Mouse (Mus musculus) embryonic facial prominence, embryonic 11.5 days (tissue): ENCODE data around the gene Abi2. TPM values are rescaled to one million over a fixed set of nuclear protein-coding genes. Genes with fewer than 3 reads are reported as not detected.
"Not testable (repeated sequence)": the region's sequence is repeated elsewhere in the genome, so short reads cannot be mapped to it uniquely, and the experiment has no call there.

Experiments
- ATAC-seq: fragments of 200-750 bp; cut with Nextera tagmentation; replicated peaks from 2 replicates; pipeline ENCODE4 v1.8.0; 2017; ENCODE audit warnings: low read depth; ENCODE audit not compliant: insufficient number of reproducible peaks, low FRiP score, low TSS enrichment
- DNase-seq: peaks from one replicate; pipeline ENCODE4 v3.0.0-alpha.2; 2015; ENCODE audit warnings: low spot score
- H3K27ac ChIP-seq: fragments of 300-500 bp; sonication (generic); replicated peaks from 2 replicates; pipeline ENCODE4 v1.5.1; 2014; ENCODE audit warnings: mild to moderate bottlenecking, low read depth, low read length, control low read depth
- H3K27me3 ChIP-seq: fragments of 300-500 bp; sonication (generic); 2 replicates; pipeline ENCODE4 v1.6.1; 2014; ENCODE audit warnings: mild to moderate bottlenecking, low read length, moderate library complexity, mixed read lengths; ENCODE audit not compliant: control insufficient read depth, insufficient read depth
- H3K36me3 ChIP-seq: fragments of 300-500 bp; sonication (generic); replicated peaks from 2 replicates; pipeline ENCODE4 v1.6.1; 2014; ENCODE audit warnings: low read depth, mild to moderate bottlenecking, low read length, moderate library complexity, mixed read lengths; ENCODE audit not compliant: control insufficient read depth, insufficient read depth
- H3K4me1 ChIP-seq: fragments of 300-500 bp; sonication (generic); 2 replicates; pipeline ENCODE4 v1.6.1; 2014; ENCODE audit warnings: low read length, mixed read lengths; ENCODE audit not compliant: control insufficient read depth, insufficient read depth
- H3K4me2 ChIP-seq: fragments of 300-500 bp; sonication (generic); 2 replicates; pipeline ENCODE4 v1.6.1; 2014; ENCODE audit warnings: low read depth, mild to moderate bottlenecking, control low read depth, low read length, moderate library complexity
- H3K4me3 ChIP-seq: fragments of 300-500 bp; sonication (generic); 2 replicates; pipeline ENCODE4 v1.5.1; 2014; ENCODE audit warnings: low read depth, low read length, control low read depth
- H3K9ac ChIP-seq: fragments of 300-500 bp; sonication (generic); replicated peaks from 2 replicates; pipeline ENCODE4 v1.6.1; 2014; ENCODE audit warnings: mild to moderate bottlenecking, control low read depth, low read length
- H3K9me3 ChIP-seq: fragments of 300-500 bp; sonication (generic); replicated peaks from 2 replicates; pipeline ENCODE4 v1.6.1; 2016; ENCODE audit warnings: mild to moderate bottlenecking, low read length, inconsistent platforms, mixed read lengths; ENCODE audit not compliant: control insufficient read depth
- whole genome bisulfite sequencing: fragments of 180-500 bp; shearing (Covaris S2); extraction: QIAGEN DNeasy Blood & Tissue Kit; methylation state at CpG from one replicate; pipeline ENCODE4 v1.1.7; 2014; 5-methylcytosine and 5-hydroxymethylcytosine counted together
- polyA plus RNA-seq: library from polyadenylated mRNA; unstranded; fragments of >200 nt; fragmentation: Nextera tagmentation; extraction: Ambion mirVana; gene quantifications from 2 replicates; pipeline ENCODE4 v1.2.1, GENCODE M21; 2014

Gene Abi2
- polyA plus RNA-seq, 1 experiment from 2014 or later = 34.9 TPM

DNA sequence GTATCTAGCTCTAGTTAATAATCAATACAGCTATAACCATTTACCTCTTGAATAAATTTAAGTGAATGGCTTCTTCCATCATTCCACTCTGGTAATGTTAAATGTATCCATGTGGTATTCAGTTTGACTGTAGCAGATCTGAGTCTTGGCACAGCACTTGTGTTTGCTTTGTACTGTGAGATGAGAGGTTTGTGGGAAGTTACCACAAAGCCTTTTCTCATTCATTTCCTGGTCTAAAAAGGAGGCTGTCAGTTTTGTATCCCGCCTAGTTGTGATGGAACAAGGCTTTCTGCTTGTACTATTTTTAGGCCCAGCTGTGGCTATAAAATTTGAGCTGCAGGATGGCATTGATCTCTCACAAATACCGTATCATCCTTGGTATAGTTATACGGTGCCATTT, 7.3 kb downstream of the Abi2 start:
- H3K9ac ChIP-seq = no peak overlapping the region
- no peaks in the 10 kb centered on the region for H3K9me3 ChIP-seq
- no peaks in the 10 kb centered on the region for H3K27me3 ChIP-seq
- H3K4me3 ChIP-seq = no peak overlapping the region
- no peaks in the 10 kb centered on the region for H3K4me1 ChIP-seq
- no peak overlapping the region for H3K4me2 ChIP-seq
- WGBS = 87% methylated on average over 3 of the region's 3 CpGs
- no peaks in the 10 kb centered on the region for H3K36me3 ChIP-seq
- ATAC-seq = no peak
- no peak for DNase-seq
- no peak overlapping the region for H3K27ac ChIP-seq

GRCm38 (mm10) chr1:60423882-60424281, 14.5 kb downstream of the Abi2 start:
- Histone ChIP-seq H3K4me2 (no peak overlapping the region), H3K36me3 (no peaks in the 10 kb centered on the region), H3K9ac (no peak overlapping the region), H3K9me3 (no peaks in the 10 kb centered on the region), H3K27me3 (no peaks in the 10 kb centered on the region), H3K4me3 (no peak overlapping the region), H3K27ac (no peak overlapping the region), H3K4me1 (no peaks in the 10 kb centered on the region)
- 97% methylated on average over 1 of the region's 1 CpGs for WGBS
- ATAC-seq (no peak), DNase-seq (no peak)

GRCm38 (mm10) chr1:60428341-60428740, 18.9 kb downstream of the Abi2 start:
- H3K9ac ChIP-seq = no peak overlapping the region
- no peaks in the 10 kb centered on the region for H3K27me3 ChIP-seq
- DNase-seq (no peak), ATAC-seq (no peak)
- no peak overlapping the region for H3K4me2 ChIP-seq
- no peaks in the 10 kb centered on the region for H3K9me3 ChIP-seq
- no peaks in the 10 kb centered on the region for H3K36me3 ChIP-seq
- H3K27ac ChIP-seq = no peak overlapping the region
- 86% methylated on average over 2 of the region's 2 CpGs for WGBS
- no peak overlapping the region for H3K4me3 ChIP-seq
- no peaks in the 10 kb centered on the region for H3K4me1 ChIP-seq

DNA sequence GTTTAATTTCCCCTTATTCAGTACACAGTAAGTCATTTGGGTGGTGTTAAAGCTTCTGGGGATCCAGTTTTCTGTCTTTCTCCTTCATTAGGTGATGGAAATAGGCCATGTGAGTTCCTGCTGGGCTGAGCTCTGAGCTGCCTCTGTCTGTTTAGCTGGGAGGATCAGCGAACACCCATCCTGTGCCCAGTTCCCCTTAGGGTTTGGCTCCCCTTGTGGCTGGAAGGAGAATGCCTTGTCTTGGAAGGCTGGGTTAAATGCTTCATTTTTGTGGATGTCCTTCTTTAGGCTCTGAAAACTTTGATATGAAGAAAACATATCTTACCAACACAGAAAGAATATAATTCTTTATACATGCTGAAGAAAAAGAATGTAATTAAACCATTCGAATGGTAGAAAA, 19.5 kb downstream of the Abi2 start:
- Histone ChIP-seq H3K36me3 (no peaks in the 10 kb centered on the region), H3K4me3 (no peak overlapping the region), H3K27ac (no peak overlapping the region), H3K9me3 (no peaks in the 10 kb centered on the region), H3K9ac (no peak overlapping the region), H3K4me1 (no peaks in the 10 kb centered on the region), H3K27me3 (no peaks in the 10 kb centered on the region), H3K4me2 (no peak overlapping the region)
- 74% methylated on average over 2 of the region's 2 CpGs for WGBS
- no peak for ATAC-seq
- DNase-seq = peak; percentile 30

DNA sequence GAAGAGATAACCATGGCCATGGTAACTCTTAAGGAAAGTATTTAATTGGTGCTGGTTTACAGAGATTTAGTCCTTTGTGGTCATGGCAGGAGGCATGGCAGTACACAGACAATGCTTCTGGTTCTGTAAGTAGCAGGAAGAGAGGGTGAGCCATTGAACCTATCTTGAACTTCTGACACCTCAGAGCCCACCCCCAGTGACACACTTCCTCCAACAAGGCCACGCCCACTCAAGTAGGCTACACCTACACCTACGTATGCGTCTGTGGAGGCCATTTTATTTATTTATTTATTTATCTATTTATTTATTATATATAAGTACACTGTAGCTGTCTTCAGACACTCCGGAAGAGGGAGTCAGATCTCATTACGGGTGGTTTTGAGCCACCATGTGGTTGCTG, 22.1 kb downstream of the Abi2 start:
- 89% methylated on average over 5 of the region's 5 CpGs for WGBS
- H3K27me3 ChIP-seq = no peaks in the 10 kb centered on the region
- no peak overlapping the region for H3K4me2 ChIP-seq
- no peaks in the 10 kb centered on the region for H3K36me3 ChIP-seq
- H3K9me3 ChIP-seq = no peaks in the 10 kb centered on the region
- no peak overlapping the region for H3K9ac ChIP-seq
- no peak overlapping the region for H3K4me3 ChIP-seq
- DNase-seq (no peak), ATAC-seq (no peak)
- no peaks in the 10 kb centered on the region for H3K4me1 ChIP-seq
- H3K27ac ChIP-seq = no peak overlapping the region

DNA sequence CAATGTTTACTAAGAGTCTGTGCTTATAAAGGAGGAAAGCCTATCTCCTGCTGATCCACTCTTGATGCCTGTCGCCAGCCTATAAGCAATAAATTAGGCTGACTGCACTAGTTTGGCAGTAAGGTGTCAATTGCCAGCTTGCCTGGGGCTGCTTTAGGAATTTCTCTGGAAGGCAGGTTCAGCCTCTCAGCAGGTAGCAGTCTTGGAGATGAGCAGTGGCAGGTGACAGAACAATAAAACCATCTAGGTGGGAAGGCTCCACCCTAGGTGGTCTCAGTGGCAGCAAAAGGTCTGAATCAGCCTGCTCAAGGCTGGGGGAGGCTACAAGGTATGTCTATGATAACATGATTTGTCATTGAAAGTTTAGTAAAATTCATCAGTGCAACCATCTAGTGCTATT, 23.1 kb downstream of the Abi2 start:
- no peaks in the 10 kb centered on the region for H3K36me3 ChIP-seq
- no peak for DNase-seq
- no peak for ATAC-seq
- no peak overlapping the region for H3K4me2 ChIP-seq
- no peaks in the 10 kb centered on the region for H3K9me3 ChIP-seq
- WGBS = 19% methylated on average over 1 of the region's 1 CpGs
- no peak overlapping the region for H3K27ac ChIP-seq
- no peaks in the 10 kb centered on the region for H3K27me3 ChIP-seq
- no peak overlapping the region for H3K9ac ChIP-seq
- no peaks in the 10 kb centered on the region for H3K4me1 ChIP-seq
- no peak overlapping the region for H3K4me3 ChIP-seq

- H3K9ac ChIP-seq, H3K4me3 ChIP-seq, ATAC-seq, H3K9me3 ChIP-seq, H3K36me3 ChIP-seq, H3K4me1 ChIP-seq, DNase-seq, H3K4me2 ChIP-seq, H3K27me3 ChIP-seq, H3K27ac ChIP-seq: not testable (repeated sequence)
- 76% methylated on average over 5 of the region's 5 CpGs for WGBS
Observed at GRCm38 (mm10) chr1:60441438-60441837, 32.0 kb downstream of the Abi2 start.

DNA sequence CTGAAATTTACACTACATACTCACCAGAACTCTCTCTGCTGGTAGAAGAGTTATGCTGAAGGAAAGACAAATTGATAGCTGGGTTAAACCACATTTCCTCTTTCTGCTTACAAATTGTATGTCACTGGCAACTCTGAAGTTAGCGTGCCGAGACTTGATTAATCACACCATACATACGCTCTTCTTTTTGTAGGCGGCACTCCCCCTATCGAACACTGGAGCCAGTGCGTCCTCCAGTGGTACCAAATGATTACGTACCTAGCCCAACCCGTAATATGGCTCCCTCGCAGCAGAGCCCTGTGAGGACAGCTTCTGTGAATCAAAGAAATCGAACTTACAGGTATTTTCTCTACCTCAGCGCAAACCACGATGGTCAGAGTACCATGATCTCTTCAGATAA, 37.6 kb downstream of the Abi2 start:
- Histone ChIP-seq H3K9ac (no peak overlapping the region), H3K4me1 (no peaks in the 10 kb centered on the region), H3K4me3 (no peak overlapping the region), H3K9me3 (no peaks in the 10 kb centered on the region), H3K4me2 (no peak overlapping the region), H3K27ac (no peak overlapping the region), H3K27me3 (no peaks in the 10 kb centered on the region), H3K36me3 (no peaks in the 10 kb centered on the region; the same call in 1 of the 2 replicates)
- no peak for DNase-seq
- ATAC-seq = no peak
- 87% methylated on average over 12 of the region's 12 CpGs for whole genome bisulfite sequencing
